Mouse (Mus musculus) ES-CJ7 (cell line): Measurements from ENCODE around the gene Mybphl.
A peak's percentile ranks its signal among the peaks of the same experiment; 100 is the strongest.

Source experiments
- DNase-seq: peaks from one replicate; pipeline ENCODE4 v3.0.0; 2011; ENCODE audit warnings: low read depth, low spot score

Mybphl gene

DNA sequence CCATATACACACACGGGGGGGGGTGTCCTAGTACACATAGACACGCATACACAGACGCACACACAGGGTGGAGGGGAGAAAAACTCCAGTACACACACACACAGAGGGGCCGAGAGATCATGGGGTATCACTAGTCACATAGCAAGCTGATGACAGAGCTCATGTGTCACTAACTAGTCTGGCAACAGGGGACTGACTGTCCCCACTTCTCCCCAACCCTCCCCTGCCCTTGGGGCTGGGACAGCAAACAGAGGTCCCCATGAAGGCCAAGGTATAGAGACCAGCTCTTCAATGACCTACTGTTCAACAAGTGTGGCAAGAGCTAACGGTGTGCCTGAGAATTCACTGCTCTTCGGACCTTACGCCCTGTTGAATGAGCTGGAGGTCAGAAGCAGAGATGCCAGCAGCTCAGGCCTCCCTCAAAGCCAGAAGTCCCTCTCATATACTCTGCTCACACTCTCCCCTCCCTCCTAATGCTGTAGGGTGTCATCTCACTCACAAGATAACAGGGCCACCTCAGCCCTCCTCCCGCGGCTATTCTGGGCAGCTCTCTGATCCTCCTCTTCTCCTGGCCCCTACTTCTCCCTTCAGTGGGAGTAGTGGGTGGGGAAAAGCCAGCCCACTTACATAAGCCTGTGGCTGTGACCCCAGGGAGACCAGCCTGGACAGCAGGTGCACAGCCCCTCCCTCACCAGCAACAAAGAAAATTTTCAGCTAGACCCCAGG, at the start of gene Mybphl:
TSS of gene Mybphl (plus strand) at position 642 of the 726 bp plus-strand sequence.
- DNase-seq, result no peak

DNA sequence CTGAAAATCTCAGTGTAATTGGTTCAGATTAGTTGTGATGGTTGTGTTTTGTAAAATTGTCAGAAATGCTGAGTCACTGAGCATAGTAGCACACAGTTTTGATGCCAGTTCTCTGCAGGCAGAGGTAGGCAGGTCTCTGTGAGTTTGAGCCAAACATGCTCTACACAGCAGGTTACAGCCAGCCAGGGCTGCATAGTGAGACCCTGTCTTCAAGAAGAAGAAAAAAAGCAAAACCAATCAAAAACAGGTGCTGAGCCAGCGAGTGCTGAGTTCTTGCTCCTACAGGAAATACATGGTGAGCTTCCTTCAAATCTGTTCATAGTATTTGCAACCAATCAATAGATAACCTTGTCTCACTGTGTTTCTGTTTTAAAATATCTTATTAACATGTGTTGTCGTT, 46.2 kb upstream of the Mybphl start:
- DNase-seq, result no peak

DNA sequence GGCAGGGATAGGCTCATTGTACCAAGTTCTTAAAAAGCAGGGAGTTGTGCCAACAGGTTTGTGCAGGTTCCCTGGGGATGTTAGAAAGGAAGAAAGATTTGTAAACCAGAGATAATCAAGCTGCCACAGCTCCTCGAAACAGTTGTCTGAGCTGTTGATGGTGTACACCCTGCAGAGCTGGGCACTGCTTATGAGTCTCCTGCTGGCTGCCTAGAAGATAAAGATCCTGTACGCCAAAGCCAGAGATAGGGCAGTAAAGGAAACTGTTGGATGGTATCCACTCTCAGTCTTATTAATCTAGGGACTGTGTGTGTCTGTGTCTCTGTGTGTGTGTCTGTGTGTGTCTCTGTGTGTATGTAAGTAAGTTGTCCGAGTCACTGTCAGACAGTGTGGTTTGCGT, 43.0 kb upstream of the Mybphl start:
- no peak for DNase-seq

DNA sequence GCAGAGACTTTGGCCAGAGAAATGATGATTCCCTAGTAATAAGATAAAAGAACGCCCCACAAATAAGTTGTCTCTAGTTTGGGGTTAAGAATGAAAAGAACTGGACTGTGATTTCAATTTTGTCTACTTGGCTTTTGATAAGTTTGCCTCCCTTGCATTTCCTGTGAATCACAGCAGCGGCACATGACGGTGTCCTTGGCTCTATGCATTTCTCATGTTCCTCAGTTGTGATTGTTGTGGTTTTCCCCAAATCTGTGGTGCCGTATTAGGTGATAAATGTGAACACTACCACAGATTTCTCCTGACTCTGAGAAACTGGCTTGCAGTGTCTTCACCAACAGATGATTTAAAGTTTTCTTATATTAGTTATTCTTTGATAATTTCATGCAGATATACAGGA, 42.6 kb upstream of the Mybphl start:
- no peak for DNase-seq

DNA sequence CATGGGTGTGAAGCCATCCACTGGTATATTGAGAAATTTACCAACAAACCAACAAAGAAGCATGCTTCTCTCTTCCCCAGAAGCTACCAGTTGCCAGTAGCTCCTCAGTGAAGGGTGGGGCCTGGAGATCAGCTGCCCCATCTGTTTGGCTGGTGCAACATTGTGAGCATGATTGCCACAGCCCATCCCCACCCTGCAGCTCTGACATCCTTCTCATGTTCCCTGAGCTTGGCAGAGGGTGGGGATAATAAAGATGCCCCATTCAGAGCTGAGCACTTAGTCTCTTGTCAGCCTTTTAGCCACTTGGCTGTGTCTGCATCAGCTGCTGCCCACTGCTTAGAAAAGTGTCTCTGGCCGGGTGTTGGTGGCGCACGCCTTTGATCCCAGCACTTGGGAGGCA, 41.7 kb upstream of the Mybphl start:
- DNase-seq, result no peak

DNA sequence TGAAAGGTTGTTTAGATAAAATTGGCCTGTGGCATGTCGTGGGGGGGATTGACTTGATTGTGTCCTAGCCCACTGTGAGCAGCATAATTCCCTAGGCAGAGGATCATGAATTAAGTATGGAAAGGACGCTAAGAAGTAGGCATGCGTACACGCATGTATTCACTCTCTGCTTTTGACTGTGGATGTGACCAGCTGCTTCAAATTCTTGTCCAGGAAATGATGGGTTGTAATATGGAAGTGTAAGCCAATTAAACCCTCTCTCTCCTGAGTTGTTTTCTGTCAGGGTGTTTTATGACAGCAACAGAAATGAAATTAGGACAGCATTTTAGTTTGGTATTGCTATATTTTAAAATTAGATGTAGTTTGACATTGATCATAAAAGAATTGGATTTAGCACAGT, 39.9 kb upstream of the Mybphl start:
- DNase-seq, result no peak

DNA sequence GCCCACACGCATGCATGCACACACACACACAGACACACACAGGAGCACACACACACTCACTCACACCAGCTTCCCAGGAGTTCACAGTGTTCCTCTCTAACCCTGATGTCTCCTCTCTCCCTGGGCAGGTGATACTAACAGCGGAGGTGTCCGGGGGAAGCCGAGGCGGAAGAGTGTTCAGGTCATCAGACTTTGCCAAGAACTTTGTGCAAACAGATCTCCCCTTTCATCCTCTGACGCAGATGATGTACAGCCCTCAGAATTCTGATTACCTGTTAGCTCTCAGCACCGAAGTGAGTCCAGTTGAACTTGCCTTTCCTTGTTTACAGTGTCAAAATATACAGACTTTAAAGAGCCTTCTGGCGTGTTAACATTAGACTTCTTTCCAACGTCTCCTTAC, 39.2 kb upstream of the Mybphl start:
- no peak for DNase-seq

DNA sequence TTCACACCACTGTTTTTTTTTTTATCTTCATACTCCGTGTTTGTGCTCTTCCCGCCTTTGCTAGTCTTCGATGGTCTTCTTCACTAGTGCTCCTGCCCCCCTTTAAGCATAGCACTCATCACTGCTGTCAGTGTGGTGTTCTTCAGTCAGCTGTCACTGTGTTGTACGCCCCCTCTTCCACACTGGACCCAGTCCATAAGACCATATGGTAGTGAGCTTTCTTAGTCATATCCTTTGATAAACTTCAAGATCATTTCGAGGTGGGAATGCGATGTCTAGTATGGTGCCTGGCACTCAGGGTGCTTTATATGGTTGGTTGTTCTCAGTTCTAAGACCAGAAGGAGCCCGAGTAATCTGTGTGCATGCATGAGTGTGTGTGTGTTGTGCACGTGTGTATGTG, 37.4 kb upstream of the Mybphl start:
- no peak for DNase-seq

DNA sequence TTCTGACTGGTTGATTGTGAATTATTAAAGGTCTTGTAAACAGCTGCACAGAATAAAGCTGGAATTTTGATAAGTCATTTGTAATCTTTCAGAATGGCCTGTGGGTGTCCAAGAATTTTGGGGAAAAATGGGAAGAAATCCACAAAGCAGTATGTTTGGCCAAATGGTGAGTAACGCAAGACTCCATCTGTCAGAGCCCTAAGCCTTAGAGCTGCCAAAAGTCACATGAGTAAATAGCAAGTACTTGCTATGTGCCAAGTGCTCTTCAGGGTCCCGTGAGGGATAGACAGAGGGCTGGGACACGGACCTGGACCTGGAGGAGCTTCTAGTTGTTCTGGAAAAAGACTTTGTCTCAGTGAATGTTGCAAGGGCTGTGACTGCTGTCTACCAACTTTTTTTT, 36.8 kb upstream of the Mybphl start:
- DNase-seq, result no peak

DNA sequence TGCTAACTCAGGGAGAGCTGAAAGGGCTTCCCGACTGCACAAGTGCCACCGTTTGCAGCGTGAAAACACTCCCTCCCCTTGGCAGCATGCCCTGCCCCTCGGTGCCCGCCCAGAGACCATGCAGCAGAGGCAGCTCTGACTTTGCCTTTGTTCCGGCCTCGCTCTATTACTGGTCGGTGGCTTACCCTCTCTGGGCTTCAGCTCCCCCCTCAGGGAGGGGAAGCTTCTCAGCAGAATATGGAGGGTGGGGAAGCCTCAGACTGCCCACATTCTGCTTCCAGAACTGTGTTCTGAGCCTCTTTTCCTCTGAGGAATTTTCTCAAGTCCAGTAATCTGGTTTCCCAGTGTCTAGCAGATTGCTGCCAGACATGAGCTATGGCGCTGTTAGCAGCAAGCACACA, 36.3 kb upstream of the Mybphl start:
- no peak for DNase-seq

DNA sequence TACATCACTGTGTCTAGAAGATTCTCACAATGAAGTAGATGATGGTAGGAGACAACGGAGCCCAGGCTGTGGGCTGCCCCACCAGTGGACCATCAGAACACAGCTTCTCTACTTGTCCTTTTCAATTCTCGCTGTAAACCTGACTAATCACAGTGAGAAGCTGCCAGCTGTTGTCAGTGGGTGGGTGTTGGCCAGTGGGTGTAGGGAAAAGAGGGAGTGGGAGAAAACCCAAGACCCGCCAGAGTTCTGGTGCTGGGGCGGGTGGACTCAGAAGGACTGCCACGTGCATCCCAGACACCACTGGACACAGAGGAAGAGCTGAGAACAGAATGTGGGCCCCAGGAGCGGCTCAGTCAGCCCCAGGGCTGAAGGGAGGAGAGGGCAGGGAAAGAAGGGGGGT, 33.9 kb upstream of the Mybphl start:
- no peak for DNase-seq

DNA sequence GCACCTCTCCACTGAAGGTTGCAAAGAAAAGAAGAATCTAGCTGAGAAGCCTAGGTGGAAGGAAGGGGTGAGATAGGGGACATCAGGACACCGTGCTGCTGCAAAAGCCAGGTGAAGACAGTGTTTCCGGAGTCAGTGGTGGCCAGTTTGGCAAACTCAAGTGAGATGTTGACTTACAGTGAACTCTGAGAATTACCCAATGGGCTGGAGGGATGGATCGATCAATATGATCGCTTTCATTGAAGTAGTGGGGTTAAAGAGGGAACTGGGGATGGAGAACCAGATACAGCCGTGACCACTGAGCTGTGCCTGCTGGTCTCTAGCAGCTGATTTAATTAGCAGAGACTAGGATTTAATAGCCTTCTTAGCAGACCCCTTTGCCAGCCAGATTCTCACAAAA, 27.8 kb upstream of the Mybphl start:
- DNase-seq, result no peak

DNA sequence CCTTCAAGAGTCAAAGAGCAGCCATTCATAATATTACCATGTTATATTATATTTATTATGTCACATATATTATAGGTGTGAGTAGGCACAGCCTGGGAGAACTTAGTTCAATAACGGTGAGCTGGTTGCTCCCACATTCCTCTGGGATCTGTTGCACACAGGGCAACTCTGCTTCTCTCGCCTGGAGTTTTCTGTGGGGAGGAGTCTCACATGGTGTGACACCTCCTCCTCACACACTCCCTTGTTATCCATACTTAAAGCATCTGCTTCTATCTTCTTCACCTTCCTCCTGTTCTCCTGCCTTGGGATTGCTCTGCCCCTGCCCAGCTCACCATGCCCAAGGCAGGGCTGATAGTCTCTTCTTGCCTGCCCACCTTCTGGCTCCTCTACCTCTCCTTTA, 23.7 kb upstream of the Mybphl start:
- no peak for DNase-seq

DNA sequence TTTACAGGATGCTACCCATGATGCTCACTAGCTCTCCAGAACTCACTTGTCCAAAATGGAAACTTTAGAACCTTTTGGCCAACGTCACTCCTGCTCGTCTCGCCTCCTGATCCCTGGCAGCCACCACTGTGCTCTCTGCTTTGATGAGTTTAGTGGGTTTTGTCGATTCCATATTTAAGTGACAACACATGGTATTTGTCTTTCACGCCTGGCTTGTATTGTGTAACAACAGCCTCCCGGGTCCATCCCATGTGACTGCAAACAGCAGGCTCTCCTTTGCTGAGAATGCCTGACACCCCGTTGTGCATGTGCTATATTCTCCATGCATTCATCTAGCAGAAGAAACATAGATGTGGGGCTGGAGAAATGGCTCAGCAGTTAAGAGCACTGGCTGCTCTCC, 22.5 kb upstream of the Mybphl start:
- DNase-seq, result no peak

DNA sequence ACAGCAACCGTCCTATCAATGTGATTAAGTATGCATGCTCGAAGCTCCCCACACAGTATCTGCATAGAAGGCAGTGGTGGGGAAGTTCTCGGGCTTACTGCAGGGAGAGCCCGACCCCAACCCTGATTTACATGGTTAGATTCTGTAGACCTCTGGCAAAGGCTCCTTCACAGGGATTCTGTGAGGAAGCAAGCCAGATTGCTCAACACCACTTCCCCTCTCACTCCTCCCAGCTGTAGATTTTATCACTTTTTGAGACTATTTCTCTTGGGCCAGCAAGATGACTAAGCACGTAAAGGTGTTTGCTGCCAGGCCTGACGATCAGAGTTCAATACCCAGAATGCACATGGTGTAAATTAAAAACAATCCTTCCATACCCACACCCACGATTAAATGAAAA, 18.9 kb upstream of the Mybphl start:
- DNase-seq, result no peak

DNA sequence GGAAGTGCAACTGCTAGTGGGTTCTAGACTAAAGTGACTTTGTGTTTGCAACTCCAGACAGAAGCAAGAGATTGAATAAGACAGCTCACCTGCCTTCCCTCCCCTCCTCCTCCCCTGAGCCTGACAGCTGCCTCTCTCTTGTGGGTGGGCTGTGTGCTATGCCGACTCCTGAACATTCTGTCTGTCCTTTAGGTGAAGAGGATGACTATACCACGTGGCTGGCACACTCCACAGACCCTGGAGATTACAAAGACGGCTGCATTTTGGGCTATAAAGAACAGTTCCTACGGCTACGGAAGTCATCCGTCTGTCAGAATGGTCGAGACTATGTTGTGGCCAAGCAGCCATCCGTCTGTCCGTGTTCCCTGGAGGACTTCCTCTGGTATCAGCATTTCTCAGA, 16.3 kb upstream of the Mybphl start:
- DNase-seq, result no peak

DNA sequence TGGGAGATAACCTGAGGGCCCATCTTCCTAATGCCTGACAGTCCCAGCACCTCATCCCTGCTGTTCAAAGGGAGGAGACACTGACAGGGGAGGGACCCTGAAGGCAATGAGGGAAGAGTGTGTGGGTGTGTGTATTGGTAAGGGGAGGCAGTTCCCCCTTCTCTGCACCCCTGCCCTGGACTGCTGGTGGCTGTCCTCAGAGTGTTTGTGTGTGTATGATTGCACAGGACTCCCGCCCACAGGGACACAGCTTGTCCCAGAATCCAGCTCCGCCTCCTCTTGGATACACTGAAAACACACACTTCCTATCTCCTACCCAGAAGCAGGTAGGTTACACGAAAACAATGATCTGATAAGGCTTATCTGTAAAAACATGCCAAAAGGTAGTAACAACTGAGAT, 9.5 kb upstream of the Mybphl start:
- DNase-seq, result no peak

DNA sequence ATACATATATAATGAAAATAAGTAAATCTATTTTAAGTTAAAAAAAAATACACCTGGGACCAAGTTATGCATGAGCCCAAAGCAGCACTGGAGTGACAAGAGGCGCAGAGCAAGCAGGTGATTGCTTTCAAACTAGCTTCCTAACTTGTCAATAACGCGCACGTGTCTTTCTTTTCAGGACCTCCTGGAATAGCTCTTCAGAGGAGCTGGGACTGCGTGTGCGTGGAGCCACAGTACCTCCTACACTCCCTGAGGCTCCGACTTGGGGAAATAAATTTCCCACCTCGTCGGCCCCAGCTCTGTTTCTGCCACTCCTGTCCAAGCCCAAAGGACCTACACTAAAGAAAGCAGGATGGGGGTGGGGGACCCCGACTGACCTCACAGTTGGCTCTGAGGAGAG, 7.7 kb upstream of the Mybphl start:
- DNase-seq, result no peak

DNA sequence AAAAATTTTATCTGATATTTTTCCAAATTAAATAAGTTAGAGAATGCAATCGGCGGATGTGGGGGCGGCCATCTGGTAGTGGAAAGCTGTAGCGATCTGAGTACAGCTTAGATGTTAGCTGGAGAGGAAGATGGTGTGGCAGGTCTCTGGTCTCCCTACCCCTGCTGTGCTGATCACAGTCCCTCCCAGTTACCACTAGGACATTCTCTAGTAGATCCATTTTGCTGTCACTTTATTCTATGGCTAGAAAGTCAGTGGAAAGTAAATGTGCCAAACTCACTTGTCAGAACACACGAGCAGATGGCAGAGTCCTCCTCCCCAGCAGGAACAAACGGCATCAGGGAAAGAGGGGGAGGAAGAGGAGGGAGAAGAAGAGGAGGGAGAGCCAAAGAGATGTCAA, 6.3 kb upstream of the Mybphl start:
- DNase-seq, result no peak

DNA sequence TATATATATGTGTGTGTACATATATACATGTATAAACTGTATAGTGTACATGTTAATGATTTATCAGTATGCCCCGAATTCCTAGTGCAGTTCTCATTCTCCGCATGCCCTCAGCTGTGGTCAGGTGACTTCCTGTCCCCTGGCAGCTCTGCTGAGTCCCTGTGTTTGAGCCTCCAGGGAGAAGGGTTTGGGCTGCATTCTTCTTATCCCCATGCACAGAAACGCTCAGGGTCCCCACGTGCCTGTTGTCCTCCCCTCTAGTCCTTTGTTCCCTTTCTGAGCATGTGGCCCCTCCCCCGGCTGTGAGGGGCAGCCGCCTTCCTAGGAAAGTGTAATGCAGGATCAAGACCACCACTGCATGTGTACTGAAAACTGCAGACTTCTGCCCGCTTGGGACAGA, 3.8 kb upstream of the Mybphl start:
- no peak for DNase-seq

DNA sequence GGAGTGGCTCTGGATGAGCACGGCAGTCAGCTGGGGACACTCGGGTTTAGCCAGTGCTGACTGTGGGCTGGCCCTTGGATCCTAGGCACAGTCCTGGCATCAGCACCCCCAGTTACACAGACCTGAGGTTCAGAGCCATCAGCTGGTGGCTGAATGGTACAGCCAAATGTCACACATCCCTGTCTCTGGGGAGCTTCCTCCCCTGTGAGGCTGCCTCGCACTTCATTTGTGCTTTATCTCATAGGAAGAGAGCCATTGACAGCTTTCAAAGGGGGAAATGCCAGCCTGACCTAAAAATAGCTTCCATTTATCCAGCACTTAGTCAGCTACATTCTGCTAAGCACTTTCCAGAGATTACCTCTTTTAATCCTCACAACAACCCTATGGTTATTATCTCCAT, 1.1 kb upstream of the Mybphl start:
- DNase-seq, result no peak

DNA sequence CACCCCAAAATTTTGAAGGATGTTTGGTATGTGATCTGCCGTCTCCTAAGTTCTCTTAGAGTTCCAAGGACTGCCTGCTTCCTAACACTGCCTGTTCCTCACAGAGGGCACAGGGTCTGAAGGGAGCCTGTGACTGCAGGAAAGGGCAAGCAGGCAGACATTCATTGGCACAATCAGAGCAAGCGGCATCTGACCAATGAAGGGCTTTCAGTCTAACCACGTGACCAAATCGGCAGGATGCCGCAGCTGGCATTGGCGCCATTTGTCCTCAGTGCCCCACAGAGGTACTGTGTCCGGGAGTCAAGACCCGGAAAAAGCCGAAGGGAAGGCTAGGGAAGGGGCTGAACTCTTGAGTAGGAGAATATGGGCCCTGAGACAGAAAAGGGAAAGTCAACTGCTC, 2.5 kb downstream of the Mybphl start:
- peak; percentile 57 for DNase-seq

DNA sequence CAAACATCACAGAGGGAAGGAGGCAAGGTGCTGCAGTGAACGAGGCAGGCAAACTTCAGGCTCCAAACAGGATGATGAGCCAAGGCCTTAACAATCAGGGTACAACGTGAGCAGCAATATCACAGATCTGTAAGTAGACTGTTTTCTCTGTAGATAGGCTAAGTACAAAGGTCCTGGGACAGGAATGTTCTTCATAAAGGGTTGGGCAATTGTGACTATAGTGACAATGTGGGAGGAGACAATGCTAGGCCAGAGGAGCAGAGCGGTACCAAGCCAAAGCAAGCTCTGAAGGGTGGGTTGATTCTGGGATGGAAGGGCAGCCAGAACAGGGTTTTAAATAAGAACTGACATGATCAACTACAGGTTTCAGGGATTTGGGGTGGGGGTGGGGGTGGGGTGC, 3.1 kb downstream of the Mybphl start:
- no peak for DNase-seq

DNA sequence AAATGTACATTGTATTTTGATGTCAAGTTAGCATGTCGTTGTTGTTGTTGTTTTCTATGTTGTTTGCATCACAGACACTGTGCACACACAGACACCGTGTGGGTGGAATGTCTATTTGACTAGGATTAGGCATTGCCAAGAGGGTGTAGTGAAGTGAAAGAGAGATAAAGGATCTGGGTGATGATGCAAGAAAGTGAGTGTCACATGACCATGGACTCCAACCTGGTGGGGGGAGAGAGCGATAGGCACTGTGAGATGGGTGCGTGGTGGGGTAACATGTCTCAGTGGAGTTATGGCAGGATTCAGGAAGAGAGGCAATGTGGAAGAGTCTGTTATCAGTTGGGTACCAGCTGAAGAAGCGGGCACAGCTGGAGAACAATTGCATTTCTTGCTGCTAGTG, 4.0 kb downstream of the Mybphl start:
- DNase-seq, result no peak
